Mouse (Mus musculus) adrenal gland, adult 2 months (tissue): ENCODE measurements around the gene Ubash3b. TPM values are rescaled to one million over a fixed set of nuclear protein-coding genes. Genes with fewer than 3 reads are reported as not detected.

Experiments
- DNase-seq: peaks from one replicate; pipeline ENCODE4 v3.0.0; 2021
- long read RNA-seq: library from polyadenylated mRNA; stranded (forward); transcript quantifications from one replicate; pipeline ENCODE4 v2.0.0, GENCODE M21; 2021
- polyA plus RNA-seq: library from polyadenylated mRNA; depleted of rRNA; stranded (reverse); fragments of >200 nt; gene quantifications from 2 replicates; pipeline ENCODE4 v1.2.3, GENCODE M21; 2012; rRNA removed
- total RNA-seq, 2 experiments: library from RNA; stranded (reverse); gene quantifications; 2 replicates each; pipeline ENCODE4 v1.2.3; 2021

The Ubash3b gene
- 1 to 10 TPM; 1.9 to 2.5 TPM for total RNA-seq
- polyA plus RNA-seq = 1.1 and 2.1 TPM in 2 replicates
- long read RNA-seq, full-length matches to known transcripts = 2 of 4 reads
- long read RNA-seq, partial matches to known transcripts = 0 of 4 reads
- long read RNA-seq, other reads (novel, unspliced or antisense) = 2 of 4 reads

DNA sequence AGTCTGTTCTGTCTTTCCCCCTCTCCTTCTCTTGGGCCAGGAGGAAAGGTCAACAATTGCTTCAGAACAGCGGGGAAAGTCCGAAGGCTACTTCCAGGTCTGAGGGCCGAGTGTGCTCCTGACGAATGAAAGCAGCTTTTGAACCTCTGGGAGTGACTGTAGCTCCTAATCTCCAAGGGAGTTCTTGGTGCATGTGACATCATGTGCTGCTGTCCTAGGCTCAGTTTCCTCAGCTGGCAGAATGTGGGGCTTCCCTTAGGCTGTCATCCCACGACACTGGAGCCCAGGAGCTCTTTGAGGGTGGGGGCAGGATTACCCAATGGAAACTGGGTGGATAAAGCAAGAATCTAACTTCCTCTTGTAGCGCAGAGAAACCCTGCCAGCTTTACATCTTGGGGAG, at the start of gene Ubash3b:
Gene Ubash3b, minus strand, starts transcription at position 285 of the 400 bp plus-strand sequence.
- no peak for DNase-seq

DNA sequence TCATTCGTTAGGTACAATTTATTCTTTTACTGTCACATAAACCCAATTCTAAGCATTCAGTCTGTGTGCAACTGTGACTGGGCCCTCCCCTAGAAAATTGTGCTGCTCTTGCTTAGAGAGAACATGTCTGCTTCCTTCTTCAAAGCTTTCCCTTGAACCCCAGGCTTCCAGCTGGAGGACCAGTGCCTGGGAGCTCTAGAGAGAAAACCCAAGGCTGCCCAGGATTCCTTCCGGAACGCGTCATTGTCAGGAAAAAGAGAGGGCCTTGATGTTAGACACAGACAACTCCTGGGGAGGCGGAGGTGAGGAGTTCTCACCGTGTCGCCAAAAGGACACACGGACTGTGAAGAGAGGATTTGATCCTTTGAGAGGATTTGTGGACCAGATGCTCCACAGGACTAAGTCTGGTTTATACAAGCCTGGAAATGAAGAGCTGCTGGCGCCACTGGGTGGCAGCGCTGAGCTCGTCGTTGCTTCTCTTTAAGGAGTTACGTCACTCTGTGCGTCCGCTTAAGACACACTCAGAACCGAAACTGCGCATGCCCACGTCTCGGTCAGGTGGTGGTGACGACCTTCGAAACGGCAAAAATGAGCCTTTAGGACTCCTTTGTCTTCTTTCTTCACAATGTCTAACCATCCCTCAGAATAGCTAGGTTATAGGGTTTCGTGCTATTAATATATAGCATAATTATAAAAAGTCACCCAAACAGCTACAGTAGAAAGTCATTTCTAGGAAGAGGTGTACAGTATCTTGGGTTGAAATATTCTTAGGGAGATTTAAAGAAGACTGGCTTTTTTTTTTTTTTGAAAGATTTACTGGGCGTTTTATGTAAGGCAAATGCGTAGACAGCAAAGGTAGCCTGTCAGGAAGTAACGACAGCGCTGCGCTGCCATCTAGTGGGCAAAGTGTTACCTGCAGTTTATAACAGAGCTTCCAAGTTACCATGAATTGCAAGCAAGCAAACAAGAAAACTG, 45.9 kb upstream of the Ubash3b start:
- peak; percentile 91 for DNase-seq

DNA sequence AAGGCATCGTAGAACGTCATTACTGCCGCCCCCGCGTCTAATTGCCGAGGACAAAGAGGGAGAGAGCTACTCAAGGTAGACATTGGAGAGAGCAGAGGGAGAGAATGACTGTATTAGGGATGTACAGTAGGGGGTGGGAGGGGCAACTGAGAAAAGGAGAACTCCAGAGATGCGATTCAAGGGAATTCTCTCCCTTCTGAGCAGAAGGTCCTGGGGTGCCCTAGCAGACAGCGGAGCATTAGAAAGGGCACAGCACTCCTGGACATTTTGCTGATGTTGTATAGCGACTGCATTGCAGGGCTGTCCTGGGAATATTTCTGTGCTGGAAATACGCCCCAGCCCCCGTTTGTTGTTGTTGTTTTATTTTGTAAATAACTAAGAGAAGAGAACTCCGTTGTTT, 45.2 kb upstream of the Ubash3b start:
- no peak for DNase-seq

DNA sequence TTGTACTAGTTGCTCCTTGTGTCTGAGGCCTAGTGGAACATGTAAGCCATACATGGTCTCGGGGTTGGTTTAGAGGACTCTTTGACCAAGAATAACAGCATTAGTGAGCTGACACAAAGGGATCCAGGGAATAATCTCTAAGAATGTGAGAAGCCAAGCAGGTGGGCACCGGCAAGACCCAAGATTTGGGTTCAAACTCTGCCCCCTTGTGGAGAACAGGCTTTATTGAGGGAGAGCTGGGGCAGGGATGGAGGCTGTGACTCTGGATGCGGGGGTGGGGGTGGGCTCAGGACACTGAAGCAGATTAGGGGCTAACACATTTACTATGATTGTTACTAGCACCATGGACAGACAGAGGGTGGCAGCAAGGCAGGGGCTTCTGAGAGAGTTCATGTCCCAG, 43.8 kb upstream of the Ubash3b start:
- DNase-seq = no peak

DNA sequence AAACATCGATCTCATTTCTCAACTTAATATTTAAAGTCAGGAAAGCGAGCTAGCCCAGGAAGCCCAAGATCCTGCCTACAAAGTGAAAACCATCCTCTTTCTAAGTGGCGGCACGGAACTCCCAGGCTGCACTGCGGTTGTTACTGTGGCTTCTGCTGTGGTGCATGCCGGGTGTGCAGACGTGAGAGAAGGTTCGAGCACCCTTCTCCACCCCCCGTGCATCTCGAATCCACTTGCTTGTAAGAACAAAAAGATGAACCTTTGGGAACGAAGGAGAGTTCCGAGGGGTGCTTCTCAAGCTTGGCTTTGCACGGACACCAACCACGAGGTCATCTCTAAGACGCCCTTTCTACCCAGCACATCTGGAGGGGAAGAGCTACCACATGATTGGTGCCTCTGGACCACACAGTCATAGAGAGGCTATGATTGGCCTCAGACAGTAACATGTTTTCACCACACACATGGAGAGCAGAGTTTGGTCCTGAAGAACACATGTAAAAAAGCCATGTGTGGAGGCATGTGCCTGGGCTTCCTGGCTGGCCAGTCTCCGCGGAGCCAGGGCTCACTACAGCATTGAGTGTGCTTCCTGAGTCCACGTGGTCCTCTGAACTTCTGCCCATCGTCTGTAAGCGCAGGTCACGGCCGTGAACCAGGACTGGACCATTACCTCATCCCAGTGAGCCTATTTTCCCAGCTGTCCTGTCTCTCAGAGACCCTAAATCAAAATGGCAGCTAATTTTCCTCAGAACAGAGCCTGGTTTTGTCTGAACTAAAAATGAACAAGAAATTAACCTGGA, 38.2 kb upstream of the Ubash3b start:
- DNase-seq = no peak

DNA sequence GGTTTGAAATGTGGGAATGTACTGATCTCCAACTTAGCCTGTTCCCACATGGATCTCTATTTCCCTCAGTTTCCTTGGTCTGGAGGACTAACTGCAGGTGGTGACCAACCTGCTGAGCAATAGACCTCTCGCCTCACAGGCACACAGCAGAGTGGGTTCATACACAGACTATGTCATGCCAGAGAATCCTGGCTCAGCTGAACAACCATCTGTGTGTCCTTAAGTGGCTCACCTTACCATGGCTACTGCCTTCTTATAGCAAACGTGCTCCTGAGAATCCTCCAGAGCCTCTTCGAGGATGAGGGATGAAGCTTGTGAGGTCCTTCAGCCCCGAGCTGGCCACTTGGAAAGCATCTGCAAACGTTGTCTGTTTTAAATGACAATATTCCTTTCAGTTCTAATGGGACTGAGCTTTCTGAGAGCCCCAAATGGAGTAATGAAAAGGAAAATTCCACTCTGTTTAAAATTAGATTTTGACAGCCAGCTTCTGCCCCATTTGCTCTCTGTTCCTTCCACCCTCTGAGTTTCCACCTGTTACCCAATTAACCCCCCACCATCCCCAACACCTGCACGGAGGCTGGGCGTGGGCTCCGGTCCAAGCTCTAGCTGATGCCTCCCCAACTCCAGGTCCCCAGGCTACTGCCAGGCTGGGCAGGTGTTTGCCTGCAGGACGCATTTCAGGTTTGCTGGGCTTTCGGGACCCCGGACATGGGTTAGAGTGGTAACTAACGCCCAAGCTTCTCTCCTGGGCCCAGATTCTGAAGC, 37.2 kb upstream of the Ubash3b start:
- no peak for DNase-seq

DNA sequence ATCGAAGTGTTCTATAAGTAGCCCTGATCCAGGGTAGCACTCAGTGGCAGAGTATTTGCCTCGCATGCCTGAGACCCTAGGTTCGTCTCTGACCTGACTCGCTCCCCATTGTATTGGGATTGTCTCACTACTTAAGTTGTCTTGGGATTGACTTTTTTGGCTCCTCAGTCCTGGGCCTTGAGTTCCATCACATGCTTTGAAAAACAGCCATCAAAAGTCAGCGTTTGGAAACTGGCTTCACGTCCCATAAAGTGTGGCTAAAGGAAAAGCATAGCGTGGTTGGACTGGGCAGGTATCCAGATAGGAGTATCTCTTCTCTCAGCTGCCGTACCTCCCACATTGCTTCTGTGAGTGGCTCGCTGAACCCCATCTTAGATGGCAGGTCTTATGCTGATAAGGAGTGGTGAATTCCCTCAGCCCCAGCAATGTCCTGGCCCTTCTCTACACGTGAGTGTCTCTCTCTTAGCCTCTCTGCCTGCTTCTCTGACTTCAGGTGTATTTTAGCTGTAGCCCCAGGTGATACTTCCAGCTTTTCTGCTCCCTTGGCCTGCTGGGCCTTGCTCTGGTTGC, 34.3 kb upstream of the Ubash3b start:
- no peak for DNase-seq

DNA sequence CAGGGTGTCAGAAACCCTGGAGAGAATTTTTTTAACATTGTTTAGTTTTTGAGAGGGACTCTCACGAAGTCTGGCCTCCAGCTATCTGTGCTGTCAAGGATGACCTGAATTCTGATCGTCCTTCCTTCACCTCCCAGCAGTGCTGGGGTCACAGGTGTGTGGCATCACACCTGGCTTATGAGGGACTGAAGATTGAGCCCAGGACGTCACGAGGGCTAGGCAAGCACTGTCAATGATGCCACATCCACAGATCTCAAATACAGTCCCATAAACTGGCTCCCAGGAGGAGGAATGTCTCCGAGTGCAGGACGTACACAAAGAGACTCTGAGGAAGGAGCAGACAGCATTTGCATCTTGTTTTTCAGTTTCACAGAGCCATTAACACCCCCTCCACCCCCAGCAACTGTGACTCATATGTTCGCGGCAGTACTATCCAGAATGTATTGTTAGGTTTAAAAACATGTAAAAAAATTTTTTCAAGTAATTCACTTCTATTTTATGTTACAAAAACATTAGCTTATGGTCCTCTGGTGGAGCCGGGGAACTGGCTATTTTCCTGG, 30.2 kb upstream of the Ubash3b start:
- no peak for DNase-seq

DNA sequence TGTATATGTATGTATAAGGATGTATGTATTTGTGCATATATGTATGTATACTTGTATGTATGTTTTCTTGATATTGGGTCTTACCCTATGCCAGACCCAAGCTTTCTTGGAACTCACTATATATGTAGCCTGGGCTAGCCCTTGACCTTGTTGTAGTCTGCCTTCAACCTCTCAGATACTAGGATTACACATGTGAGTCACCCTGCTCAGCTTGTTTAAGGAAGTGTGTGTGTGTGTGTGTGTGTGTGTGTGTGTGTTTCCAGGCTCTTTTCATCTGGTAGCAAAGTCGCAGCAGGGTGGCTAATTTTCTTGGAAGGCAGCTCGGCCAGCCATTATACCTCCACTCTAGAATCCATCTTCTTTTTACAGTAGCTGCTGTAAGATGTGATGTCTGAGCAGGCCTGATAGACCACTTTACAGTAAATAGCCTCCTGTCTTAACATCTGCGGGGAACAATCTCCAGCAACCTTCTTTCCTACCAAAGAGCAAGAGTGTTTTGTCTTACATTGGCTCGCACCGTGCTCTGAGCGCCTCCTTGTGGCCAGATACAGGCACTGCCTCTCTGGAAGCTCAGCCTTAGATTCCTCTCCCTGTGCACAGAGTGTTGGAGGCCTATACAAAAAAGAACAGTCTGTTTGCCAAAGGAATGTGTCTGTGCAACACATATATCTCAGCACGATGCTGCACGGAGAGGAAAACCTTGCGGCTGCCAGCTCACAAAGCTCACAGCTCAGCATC, 29.4 kb upstream of the Ubash3b start:
- DNase-seq = peak; percentile 61

DNA sequence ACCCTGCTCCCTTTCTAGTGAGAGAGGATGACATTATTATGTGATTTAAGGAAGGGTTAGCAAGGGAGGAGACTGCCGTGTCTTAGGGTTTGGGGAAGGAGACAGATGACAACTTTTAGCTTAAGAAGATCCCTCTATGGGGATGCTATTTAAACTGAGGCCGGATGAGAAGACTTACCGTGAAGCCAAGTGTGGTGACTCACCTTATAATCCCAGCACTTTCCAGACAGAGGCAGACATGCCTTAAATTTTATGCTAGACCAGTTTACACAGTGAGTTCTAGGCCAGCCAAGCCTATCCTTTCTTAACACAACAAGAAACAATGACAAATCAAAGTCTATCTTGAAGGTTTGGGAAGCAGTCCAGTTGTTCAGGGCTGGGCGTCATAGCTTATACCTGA, 26.4 kb upstream of the Ubash3b start:
- DNase-seq = no peak

DNA sequence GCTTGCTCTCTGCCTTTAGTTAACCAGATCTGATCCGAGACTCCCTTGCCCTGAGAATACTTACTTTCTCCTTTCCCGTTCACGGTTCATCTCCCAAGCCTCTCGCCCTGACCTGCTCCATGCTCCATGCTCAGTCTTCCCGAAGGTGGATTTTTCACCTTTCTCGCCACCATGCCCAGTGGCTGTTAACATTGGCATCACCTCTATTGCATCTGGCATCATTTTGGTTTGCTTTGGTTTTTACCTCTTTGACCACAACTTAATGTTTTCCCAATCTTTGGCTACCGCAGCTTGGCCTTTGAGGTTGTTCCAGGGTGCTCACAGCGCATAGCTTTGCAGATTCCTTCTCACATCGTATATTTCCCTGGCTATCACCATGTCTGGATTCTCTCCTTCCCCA, 26.0 kb upstream of the Ubash3b start:
- no peak for DNase-seq

DNA sequence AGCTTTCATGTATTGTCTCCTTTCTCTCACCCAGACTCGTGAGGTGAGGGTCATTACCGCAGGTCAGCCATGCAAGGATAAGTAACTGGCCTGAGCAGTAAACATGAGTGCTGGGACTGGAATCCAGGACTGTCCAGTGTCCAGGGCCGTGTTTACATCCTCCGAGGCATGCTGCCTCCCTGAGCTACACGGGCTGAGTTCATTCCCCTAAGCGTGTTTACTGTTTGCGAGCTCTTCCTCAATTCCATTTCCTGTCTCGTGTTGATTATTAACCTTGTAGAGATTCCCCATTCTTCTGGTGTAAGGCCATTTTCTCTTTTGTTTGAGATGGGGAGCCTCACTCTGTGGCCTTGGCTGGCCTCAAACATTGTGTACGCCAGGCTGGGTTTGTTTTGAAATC, 23.8 kb upstream of the Ubash3b start:
- DNase-seq = no peak

DNA sequence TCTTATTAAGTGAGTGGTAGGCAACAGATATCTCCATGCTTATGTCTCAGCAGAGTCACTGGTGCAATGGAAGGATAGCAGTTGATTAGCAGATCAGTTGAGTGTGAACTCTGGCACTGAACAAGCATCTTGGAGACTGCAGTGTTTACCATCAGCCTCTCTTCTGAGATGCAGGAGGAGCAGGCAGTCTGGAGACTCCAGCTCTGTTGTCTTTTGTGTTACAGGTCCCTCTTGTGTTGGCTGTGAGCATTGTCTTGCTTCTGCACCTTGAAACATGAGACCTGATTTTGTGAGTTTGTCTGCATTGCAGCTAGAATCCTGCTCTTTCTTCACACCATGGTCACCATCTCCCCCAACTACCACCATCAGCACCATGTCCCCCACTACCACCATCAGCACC, 21.1 kb upstream of the Ubash3b start:
- DNase-seq = no peak

DNA sequence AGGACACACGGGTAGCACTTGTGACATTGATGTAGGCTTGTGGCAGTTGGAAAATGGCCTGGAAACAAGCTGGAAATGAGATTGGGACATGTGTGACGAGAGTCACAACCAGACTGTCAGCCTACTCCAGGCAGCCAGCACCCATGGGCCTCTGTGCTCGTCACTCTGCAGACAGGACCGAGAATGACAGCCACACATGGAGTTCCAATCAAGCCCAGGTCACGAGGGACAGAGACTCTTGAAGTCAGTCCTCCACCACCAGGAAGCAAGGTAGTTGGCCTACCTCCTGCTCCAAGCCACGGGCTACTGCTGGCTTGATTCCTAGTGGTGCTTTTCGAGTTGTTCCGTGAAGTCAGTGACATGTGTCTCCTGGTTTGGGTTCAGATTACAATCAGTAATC, 20.3 kb upstream of the Ubash3b start:
- no peak for DNase-seq

DNA sequence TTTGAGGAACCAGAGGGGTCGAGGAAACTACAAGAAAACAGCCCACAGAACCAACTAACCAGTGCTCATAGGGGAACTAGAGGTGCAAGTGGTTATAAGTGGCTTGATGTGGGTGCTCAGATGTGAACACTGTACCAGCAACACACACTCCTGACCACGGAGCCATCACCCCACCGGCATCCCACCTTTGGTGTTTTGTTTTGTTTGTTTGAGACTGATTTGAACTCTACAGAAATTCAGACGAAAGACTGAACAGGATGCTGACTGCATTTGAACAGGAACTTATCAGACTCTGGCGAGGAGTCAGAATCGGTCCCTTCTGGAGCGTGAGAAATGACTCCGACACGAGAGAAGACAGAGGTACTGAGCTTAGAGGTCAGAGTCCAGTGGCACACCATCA, 19.9 kb upstream of the Ubash3b start:
- DNase-seq = no peak

DNA sequence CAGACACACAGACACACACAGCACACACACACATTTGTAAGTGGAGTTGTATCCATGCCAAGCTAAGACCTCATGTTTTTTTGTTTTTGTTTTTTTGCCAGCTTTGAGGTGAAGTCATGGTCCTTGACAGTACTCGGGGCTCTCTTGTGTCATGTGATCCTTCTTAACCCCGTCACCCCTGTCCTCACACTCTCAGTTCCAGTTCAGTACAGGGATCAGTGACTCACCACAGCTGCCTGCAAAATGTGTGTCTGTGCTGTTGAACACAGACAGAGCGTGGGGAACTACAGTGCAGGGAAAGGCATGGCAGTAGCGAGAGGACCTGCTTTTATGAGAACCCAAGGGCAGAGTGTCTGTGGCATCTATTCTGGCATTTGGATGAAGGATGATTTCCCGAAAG, 17.6 kb upstream of the Ubash3b start:
- DNase-seq = peak; percentile 72

DNA sequence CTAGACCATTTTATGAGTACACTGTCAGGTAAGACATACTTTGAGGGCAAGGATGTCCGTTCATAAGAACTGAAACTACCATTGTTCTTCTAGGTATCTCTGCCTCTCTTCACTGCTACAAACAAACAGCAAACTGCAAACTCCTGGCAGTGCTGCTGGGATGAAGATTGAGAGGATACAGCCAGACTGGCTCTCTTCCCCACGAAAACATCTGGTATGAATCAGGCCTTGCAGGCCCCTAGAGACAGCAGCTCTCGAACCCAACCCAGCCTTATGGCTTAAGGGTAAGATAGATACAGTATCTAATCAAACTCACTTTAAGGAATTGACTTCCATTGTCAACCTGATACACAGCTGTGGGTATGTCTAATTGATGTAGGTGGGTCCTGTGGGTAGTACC, 11.7 kb upstream of the Ubash3b start:
- no peak for DNase-seq

DNA sequence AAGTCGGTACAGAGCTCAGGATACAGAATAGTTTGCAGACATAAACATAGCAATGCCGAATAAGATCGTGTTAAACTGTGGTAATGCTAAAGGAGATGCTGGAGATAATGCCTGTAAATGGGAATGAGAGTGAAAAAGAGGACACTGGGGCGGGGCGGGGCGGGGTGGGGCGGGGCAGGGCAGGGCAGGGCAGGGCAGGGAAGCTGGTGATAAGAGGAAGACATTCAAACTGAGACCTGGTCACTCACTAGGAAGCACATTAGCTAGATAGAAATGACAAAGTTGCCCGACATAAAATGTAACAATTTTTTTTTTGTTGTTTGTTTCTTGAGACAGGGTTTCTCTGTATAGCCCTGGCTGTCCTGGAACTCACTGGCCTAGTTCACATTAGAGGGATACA, 10.9 kb upstream of the Ubash3b start:
- DNase-seq = no peak

DNA sequence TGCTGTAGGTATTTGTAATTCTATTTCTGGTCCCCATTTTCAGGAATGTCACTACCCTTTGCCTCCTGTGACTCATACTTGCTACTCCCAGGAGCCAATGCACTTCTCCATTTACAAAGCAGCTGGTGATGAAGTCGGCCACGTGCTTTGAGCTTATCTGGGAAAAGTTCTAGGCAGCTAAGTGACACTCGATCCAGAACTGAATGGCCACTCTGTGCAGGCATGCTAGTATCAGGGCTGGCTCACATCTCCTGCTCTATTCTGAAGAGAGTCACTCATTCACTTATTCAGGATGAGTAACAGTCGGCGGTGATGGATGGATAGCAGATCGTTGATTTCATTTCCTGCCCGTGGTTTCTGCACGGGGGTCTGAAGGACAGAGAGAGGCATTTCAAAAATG, 8.5 kb upstream of the Ubash3b start:
- peak; percentile 24 for DNase-seq

DNA sequence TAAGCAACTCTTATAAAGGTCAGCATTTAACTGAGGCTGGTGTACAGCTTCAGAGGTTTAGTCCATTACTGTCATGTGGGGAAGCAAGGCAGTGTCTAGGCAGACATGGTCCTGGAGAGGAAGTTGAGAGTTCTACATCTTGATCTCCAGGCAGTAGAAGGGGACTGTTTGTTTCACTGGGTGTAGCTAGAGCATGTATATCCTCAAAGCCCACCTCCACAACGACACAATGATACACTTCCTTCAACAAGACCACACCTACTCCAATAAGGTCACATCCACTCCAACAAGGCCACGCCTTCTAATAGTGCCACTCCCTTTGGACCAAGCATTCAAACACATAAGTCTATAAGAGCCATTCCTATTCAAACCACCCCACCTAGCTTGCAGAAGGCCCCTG, 7.2 kb upstream of the Ubash3b start:
- DNase-seq = no peak

DNA sequence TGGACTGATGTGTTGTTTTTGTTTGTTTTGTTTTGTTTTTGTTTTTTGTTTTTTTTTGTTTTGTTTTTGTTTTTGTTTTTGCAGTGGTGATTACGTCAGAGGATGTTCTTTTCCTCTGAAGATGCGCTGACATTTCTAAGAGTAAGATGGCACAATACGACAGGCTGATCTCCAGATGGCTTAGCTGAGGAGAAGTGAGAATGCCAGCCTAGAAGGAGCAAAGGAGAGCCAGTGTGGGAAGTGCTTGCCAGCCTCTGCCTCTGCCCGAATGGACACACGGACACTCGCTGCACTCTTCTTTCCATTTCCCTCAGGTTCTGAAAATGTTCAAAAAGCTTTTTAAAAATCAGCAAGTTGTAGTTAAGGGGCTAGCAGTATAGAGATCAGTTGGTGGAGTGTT, 6.7 kb upstream of the Ubash3b start:
- DNase-seq = no peak
